Mouse (Mus musculus) spleen, adult 18-20 months (tissue): ENCODE results near the gene Prm2.
A peak's percentile ranks its signal among the peaks of the same experiment; 100 is the strongest.
"Not testable (repeated sequence)": the region's sequence is repeated elsewhere in the genome, so short reads cannot be mapped to it uniquely, and the experiment has no call there.

Source experiments
- DNase-seq, 2 experiments: peaks; one replicate each; pipeline ENCODE4 v3.0.0; 2022; ENCODE audit warnings: mixed read lengths in 2 of 2

Gene Prm2

GRCm38 (mm10) chr16:10810376-10810775, 14.4 kb upstream of the Prm2 start:
- no peak for DNase-seq

GRCm38 (mm10) chr16:10805789-10806527, 10.0 kb upstream of the Prm2 start, which contains the start of gene Prm1:
Prm1 (minus strand) TSS chr16:10805839.
- peak; percentile 14 to 38 for DNase-seq

GRCm38 (mm10) chr16:10802420-10802819, 6.5 kb upstream of the Prm2 start:
- DNase-seq: not testable (repeated sequence)

- DNase-seq: no peak
Observed at GRCm38 (mm10) chr16:10790702-10791101, 5.2 kb downstream of the Prm2 start, which contains the start of gene Prm3. Prm3 (minus strand) TSS chr16:10790914.

GRCm38 (mm10) chr16:10788866-10789265, 7.1 kb downstream of the Prm2 start:
- no peak for DNase-seq

- DNase-seq: no peak
Observed at GRCm38 (mm10) chr16:10788271-10788670, 7.7 kb downstream of the Prm2 start, which contains the start of gene Tnp2. Tnp2 (minus strand) TSS chr16:10788660.

- no peak for DNase-seq
Observed at GRCm38 (mm10) chr16:10787548-10788058, 8.3 kb downstream of the Prm2 start.

GRCm38 (mm10) chr16:10786782-10787547, 9.0 kb downstream of the Prm2 start:
- no peak for DNase-seq

- DNase-seq: peak; percentile 66 to 72
Observed at GRCm38 (mm10) chr16:10786288-10786687, 9.6 kb downstream of the Prm2 start.

GRCm38 (mm10) chr16:10785371-10786231, 10.3 kb downstream of the Prm2 start, which contains the start of gene Socs1:
Socs1 (minus strand) TSS chr16:10785536.
- peak; percentile 86 to 89 for DNase-seq

- DNase-seq: peak; percentile 85 to 94
Observed at GRCm38 (mm10) chr16:10784793-10785370, 11.1 kb downstream of the Prm2 start.

GRCm38 (mm10) chr16:10783883-10784792, 11.8 kb downstream of the Prm2 start:
- peak; percentile 23 to 51 for DNase-seq

- no peak for DNase-seq
Observed at GRCm38 (mm10) chr16:10783451-10783850, 12.5 kb downstream of the Prm2 start.

- DNase-seq: no peak
Observed at GRCm38 (mm10) chr16:10783152-10783434, 12.8 kb downstream of the Prm2 start.

- DNase-seq: no peak
Observed at GRCm38 (mm10) chr16:10782377-10783151, 13.4 kb downstream of the Prm2 start.

- DNase-seq: no peak
Observed at GRCm38 (mm10) chr16:10781862-10782371, 14.0 kb downstream of the Prm2 start.

- no peak for DNase-seq
Observed at GRCm38 (mm10) chr16:10780631-10781120, 15.3 kb downstream of the Prm2 start.

GRCm38 (mm10) chr16:10777579-10778160, 18.3 kb downstream of the Prm2 start:
- no peak for DNase-seq

GRCm38 (mm10) chr16:10776322-10776721, 19.6 kb downstream of the Prm2 start:
- DNase-seq: no peak

- no peak for DNase-seq
Observed at GRCm38 (mm10) chr16:10774726-10775125, 21.2 kb downstream of the Prm2 start.
